Mouse (Mus musculus) adrenal gland, postnatal 14 days (tissue): ENCODE results near the gene Nfkb1. TPM values are rescaled to one million over a fixed set of nuclear protein-coding genes. Genes with fewer than 3 reads are reported as not detected.

Experiments used
- DNase-seq: peaks from one replicate; pipeline ENCODE4 v3.0.0; 2021; ENCODE audit warnings: mixed read lengths
- long read RNA-seq, 2 experiments: library from polyadenylated mRNA; stranded (forward); transcript quantifications; one replicate each; pipeline ENCODE4 v2.0.0; 2021
- total RNA-seq: library from RNA; stranded (reverse); gene quantifications from 2 replicates; pipeline ENCODE4 v1.2.3, GENCODE M21; 2021

Gene Nfkb1
- 55.2 and 62.9 TPM in 2 replicates for total RNA-seq
- long read RNA-seq, experiment 1, full-length matches to known transcripts = 19 of 30 reads
- long read RNA-seq, experiment 1, partial matches to known transcripts = 9 of 30 reads
- long read RNA-seq, experiment 1, other reads (novel, unspliced or antisense) = 2 of 30 reads
- long read RNA-seq, experiment 2, full-length matches to known transcripts = 9 of 16 reads
- long read RNA-seq, experiment 2, partial matches to known transcripts = 5 of 16 reads
- long read RNA-seq, experiment 2, other reads (novel, unspliced or antisense) = 2 of 16 reads

- DNase-seq = peak; percentile 78
These were observed at the start of gene Nfkb1 for GRCm38 (mm10) chr3:135691191-135692131. Gene Nfkb1, minus strand, starts transcription at chr3:135691547.

- no peak for DNase-seq
These were observed 49.4 kb upstream of the Nfkb1 start for GRCm38 (mm10) chr3:135740711-135741110.

DNA sequence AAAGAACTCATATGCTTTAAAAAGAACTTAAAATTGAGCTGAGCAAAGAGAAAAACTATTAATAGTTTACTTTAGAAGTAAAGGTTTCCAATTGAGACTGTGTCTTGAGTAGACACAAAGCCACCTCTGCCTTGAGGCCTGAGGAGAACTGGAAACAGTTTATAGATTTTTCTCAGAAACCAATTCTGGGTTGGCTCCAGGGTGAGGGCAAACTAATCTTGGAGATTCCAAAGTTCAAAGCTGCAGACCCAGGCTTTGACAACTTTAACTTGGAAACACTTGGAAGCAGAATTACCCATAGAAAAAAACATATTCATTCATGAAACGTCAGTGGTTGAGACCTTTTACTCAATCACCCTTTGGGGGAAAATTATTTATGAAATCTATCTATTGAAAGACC lies 43.4 kb upstream of the Nfkb1 start:
- DNase-seq = no peak

- DNase-seq = no peak
These were observed 41.5 kb upstream of the Nfkb1 start for GRCm38 (mm10) chr3:135732747-135733445.

- DNase-seq = peak; percentile 91
These were observed 40.1 kb upstream of the Nfkb1 start for GRCm38 (mm10) chr3:135731292-135732047.

DNA sequence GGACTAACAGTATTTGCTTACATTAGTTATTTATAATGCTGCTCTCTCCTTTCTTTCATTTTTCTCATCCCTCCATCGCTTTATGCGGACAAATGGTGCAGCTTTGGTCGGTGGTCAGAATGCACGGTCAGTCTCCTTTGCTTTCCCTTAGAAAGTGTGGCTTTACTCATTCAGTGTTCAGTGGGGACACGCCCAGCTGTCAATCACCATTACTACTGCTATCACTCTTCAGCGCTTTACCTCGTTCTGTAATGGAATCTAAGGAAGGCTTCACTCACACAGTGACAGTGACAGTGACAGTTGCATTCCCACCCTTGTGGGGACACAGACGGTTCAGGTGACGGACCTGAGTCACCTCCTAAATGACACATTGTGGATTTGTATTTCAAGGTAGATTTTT lies 39.4 kb upstream of the Nfkb1 start:
- no peak for DNase-seq

DNA sequence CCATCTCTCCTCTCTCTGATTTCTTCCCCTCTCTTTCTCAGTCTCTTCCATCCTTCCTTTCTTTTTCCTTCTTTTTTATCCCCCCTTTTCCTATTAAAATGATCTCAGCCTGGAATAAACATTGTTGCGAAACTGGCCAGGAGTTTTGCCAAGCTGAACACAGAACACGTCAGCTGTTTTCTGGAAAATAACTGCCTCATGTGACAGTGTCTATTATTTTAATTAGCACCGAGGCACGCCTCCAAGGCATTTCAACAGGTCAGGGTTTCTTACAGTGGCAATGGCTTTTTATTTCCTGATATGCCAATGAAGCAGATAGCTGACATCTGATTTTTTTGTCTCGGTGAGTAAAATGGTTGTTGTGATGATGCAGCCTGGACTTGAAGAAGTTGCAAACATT lies 38.2 kb upstream of the Nfkb1 start:
- DNase-seq = peak; percentile 49

GRCm38 (mm10) chr3:135728900-135729299 lies 37.6 kb upstream of the Nfkb1 start:
- DNase-seq = peak; percentile 11

- no peak for DNase-seq
These were observed 36.0 kb upstream of the Nfkb1 start for GRCm38 (mm10) chr3:135727339-135727738.

DNA sequence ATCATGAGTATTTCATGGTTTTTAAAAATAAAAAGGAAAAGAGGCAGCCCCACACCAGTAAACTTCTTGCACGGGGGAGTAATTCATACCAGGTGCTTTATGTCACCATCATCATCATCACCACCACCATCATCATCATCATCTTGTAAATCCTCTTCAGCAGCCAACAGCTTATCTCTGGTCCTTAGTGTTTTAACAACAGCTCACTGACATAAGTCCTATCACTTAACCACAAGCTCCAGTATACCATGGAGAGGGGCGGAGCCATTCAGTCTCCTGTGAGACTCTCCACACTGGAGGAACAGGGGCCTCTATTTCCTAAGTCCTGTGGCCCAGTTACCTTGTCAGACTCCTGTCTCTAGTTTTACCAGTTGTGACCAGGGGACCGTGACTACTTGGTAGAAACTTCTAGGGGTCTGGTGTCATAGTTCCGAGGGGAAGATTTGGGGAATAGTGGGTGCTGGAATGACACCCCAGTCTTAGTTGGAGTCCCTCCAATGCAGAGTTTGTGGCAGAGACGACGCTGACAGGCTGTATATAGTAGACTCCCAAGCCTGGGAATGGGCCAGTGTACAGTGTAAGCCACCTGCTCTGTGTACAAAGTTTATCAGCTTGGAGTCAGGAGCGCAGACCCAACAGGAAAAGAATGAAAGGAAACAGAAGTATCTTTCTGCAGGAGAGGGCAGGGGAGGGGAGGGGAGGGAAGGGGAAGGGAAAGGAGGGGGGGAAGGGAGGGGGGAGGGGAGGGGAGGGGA lies 35.4 kb upstream of the Nfkb1 start:
- no peak for DNase-seq

- no peak for DNase-seq
These were observed 34.7 kb upstream of the Nfkb1 start for GRCm38 (mm10) chr3:135726023-135726422.

DNA sequence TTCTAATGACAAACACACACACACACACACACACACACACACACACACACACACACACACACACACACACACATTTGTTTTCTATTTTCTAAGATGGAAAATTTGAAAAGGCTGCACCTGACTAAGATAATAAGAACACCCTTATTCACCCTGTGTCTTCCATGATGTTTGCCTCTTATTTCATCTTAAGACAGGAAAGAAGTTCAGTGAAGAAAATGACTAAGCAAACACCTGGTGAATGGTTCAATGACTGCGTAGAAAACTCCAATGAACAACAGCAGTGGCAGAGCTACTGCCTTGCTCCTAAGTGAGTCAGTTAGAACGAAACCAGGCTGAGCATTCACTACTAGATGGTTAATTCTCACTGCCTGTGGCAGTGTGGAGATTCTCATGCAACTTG lies 30.8 kb upstream of the Nfkb1 start:
- no peak for DNase-seq

GRCm38 (mm10) chr3:135719969-135720368 lies 28.6 kb upstream of the Nfkb1 start:
- no peak for DNase-seq

- DNase-seq = no peak
These were observed 27.8 kb upstream of the Nfkb1 start for GRCm38 (mm10) chr3:135719179-135719532.

DNA sequence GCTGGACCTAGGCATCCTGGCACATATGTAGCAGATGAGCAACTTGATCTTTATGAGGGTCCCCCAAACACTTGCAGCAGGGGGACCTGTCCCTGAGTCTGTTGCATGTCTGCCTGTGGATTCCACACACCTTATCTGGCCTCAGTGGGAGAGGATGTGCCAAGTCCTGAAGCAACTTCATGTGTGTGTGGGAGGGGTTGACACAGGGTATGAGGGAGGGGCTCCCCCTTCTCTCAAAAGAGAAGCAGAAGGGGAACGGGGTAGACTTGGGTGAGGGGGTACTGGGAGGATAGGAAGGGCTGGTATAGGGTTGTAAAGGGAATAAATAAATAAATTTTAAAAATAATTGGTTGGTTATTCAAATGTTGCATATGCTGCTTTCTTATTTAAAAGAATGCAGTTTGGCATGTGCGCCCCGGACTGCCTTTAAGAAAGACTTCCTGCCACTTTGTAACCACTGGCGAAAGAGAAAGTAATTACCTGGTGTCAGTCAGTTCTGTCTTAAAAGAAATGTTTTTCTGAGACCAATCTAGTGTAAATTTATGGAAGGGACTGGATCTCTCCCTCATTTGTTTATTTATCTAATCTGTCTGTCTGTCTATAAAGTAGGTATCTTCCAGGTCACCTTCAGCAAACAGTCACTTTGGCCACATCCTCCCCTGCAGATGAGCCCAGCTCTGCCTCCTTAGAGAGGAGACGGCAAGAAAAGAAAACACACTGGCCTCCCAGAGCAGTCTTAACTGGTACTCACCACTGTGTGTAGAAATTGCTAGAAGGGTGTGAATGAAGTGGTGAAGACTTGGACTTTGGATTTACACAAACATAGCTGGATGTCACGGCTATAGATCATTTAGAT lies 27.2 kb upstream of the Nfkb1 start:
- DNase-seq = no peak

DNA sequence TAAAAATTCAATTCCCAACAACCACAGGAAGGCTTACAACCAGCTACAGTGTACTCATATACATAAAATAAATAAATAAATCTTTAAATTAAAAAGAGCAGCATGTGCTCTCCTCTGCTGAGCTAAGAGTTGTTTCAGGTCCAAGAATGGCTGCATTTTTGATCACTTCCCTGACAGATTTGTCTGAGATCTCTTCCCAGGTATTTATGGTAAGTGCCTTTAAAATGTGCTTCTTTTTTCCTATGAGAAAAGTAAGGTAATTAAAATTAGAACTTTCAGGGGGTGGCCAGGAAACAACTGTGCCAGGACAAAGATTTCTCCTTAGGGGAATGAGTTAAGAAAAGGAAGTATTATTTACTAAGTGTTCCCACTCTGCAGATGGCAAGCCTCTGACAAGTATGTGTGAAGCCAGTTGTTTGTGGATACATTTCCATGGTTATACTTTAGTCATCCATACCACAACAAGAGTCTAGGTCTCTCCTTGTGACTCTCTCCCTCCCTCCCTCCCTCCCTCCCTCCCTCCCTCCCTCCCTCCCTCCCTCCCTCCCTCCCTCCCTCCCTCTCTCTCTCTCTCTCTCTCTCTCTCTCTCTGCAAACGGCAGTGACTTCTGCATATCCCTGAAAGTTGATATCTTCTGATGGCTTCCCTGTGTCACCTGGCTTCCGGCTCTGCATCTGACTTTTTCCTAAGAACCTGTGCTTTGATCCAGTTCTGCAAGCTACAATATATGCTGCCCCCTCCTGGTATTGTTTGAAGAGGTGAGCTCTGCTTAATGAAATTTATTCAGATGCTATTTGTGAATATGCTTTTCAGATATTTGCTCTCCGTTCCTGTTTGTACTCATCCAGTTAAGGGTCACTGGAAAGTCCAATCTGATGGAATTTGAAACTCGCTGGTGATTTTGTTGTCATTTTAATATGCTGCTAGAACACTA lies 21.9 kb upstream of the Nfkb1 start:
- peak; percentile 55 for DNase-seq

GRCm38 (mm10) chr3:135711613-135712012 lies 20.3 kb upstream of the Nfkb1 start:
- DNase-seq = no peak

DNA sequence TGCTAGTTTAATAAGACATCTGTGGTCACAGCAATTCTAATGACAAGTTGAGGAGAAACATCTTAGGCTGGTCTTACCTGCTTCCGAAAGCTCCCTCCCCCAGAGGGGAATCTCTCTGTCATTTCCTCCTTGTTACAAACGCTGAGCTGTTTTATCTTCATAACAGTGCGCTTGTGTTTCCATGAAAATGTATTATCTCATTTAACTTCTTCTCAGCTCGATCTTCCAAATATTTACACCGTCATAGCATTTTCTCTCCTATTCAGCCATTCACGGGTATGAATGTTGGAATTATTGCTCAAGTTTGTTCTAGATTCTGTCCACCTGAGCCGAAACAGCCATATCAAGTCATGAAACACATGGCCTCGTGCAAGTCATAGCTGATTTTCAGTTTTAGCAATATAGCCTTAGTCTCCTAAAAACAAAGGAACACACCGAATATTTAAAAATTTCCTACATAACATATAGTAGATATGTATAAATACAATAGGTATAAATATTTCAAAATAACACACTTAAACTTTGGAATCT lies 19.8 kb upstream of the Nfkb1 start:
- DNase-seq = no peak

DNA sequence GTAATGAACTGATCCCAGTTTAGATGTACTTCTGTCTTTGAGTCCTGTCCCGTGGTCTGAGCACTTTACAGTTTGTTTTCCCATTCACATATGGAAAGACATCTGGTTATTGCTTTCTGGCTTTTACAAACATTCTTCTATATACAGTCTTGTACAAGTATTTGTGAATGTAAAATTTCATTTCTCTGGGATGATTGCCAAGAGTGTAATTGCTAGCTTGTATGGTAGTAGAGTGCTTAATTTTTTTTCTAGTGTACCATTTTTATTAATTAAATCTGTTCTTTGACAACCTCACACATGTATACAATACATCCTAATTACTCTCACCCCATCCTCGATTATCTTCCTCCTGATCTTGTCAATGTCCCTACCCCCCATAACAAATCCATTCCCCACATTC lies 12.0 kb upstream of the Nfkb1 start:
- DNase-seq = no peak
